In genomic region chr5:92797981-92798380, GRCm38 (mm10) we compare ENCODE assay signal across 23 mouse cellular contexts.
A peak's percentile ranks its signal among the peaks of the same experiment; 100 is the strongest.
DNase-seq lines count a peak whose midpoint lies in the region; ATAC-seq and TF ChIP-seq lines count a peak whose summit lies in the region.
"Had no signal": no experiment of that assay in that cellular context is flagged by ENCODE, and none has a peak within 500 bp of the region (broad histone marks: within the 10 kb centered on the region; RNA-seq: fewer than 3 reads in every experiment).

No protein-coding gene starts in this region.

- no peak overlapping the region for H3K4me3 ChIP-seq in intestine, embryonic 15.5 days (replicated peaks)
- H3K4me3 ChIP-seq in intestine, postnatal 0 days (ENCODE audit: low read depth, low read length), result no peak overlapping the region
- no peak overlapping the region for H3K4me3 ChIP-seq in ES-E14 (ENCODE audit: insufficient read depth in 1 of 2, low read depth in 1 of 2, low read length in 2 of 2, poor library complexity in 1 of 2, severe bottlenecking in 1 of 2)
- H3K4me3 ChIP-seq: embryonic facial prominence, embryonic 13.5 days; forebrain, embryonic 10.5 days; gastrocnemius, adult 2 months; heart, embryonic 13.5 days; hindbrain, embryonic 15.5 days had no signal

- no peak overlapping the region for H3K9ac ChIP-seq in intestine, embryonic 15.5 days
- no peak overlapping the region for H3K9ac ChIP-seq in intestine, postnatal 0 days (ENCODE audit: low read depth, low read length)
- no peak overlapping the region for H3K9ac ChIP-seq in ES-E14 (ENCODE audit: insufficient read depth, low read depth, low read length, poor library complexity, severe bottlenecking)
- H3K9ac ChIP-seq: embryonic facial prominence, embryonic 13.5 days; heart, embryonic 13.5 days; hindbrain, embryonic 15.5 days had no signal

- no peak overlapping the region for H3K4me2 ChIP-seq in intestine, embryonic 15.5 days (replicated peaks)
- H3K4me2 ChIP-seq in intestine, postnatal 0 days (replicated peaks; ENCODE audit: low read depth), result no peak overlapping the region
- H3K4me2 ChIP-seq: embryonic facial prominence, embryonic 13.5 days; heart, embryonic 13.5 days; hindbrain, embryonic 15.5 days had no signal

- 74% methylated on average over 3 of the region's 3 CpGs for WGBS in intestine, embryonic 15.5 days
- 62% methylated on average over 3 of the region's 3 CpGs for WGBS in intestine, postnatal 0 days

- peak; percentile 48 for DNase-seq in ES-E14 (ENCODE audit: low read depth, low spot score)
- DNase-seq in gonadal fat pad, adult 2 months (ENCODE audit: low read depth), result peak; percentile 27
- DNase-seq in right cerebral cortex, postnatal 25 days, result no peak
- no peak for DNase-seq in thymus, postnatal 0 days (ENCODE audit: low spot score)
- DNase-seq: adrenal gland, postnatal 14 days; B cell, adult 2 months; cerebellum, adult 11-12 months; cerebellum, adult 9-10 months; cerebellum, postnatal 36 days; gastrocnemius, adult 2 months; gastrocnemius, postnatal 25 days; heart, adult 11 months; heart, postnatal 36 days had no signal

- in situ Hi-C loops in ES-E14 (cut with MboI; ENCODE audit: low sequenced_read_pairs in 2 of 2, unreplicated experiment in 2 of 2), result no loop called here

- no peaks in the 10 kb centered on the region for H3K9me3 ChIP-seq in intestine, embryonic 15.5 days
- no peaks in the 10 kb centered on the region for H3K9me3 ChIP-seq in intestine, postnatal 0 days (ENCODE audit: control insufficient read depth)
- no peaks in the 10 kb centered on the region for H3K9me3 ChIP-seq in ES-E14 (ENCODE audit: control insufficient read depth, insufficient read depth, low read depth, low read length)
- H3K9me3 ChIP-seq: embryonic facial prominence, embryonic 13.5 days; hindbrain, embryonic 15.5 days had no signal

- H3K36me3 ChIP-seq in intestine, embryonic 15.5 days, result no peaks in the 10 kb centered on the region
- no peaks in the 10 kb centered on the region for H3K36me3 ChIP-seq in intestine, postnatal 0 days (ENCODE audit: control insufficient read depth, insufficient read depth)
- no peaks in the 10 kb centered on the region for H3K36me3 ChIP-seq in ES-E14 (ENCODE audit: control insufficient read depth, insufficient read depth, low read length, poor library complexity, severe bottlenecking)
- H3K36me3 ChIP-seq: embryonic facial prominence, embryonic 13.5 days; hindbrain, embryonic 15.5 days had no signal

- H3K27ac ChIP-seq in intestine, embryonic 15.5 days, result no peak overlapping the region
- H3K27ac ChIP-seq in intestine, postnatal 0 days (ENCODE audit: low read depth, low read length), result no peak overlapping the region
- peak overlapping the region; percentile 85; the same call in 1 of the 2 replicates for H3K27ac ChIP-seq in ES-E14 (ENCODE audit: insufficient read depth, low read depth, low read length, poor library complexity, severe bottlenecking)
- H3K27ac ChIP-seq: embryonic facial prominence, embryonic 13.5 days; forebrain, embryonic 10.5 days; gastrocnemius, adult 2 months; heart, embryonic 13.5 days; hindbrain, embryonic 15.5 days had no signal

- H3K4me1 ChIP-seq in intestine, embryonic 15.5 days (replicated peaks), result 0 out of 2 replicates have a peak, but pooled peaks cover 4% of the 10 kb centered on the region
- no peaks in the 10 kb centered on the region for H3K4me1 ChIP-seq in intestine, postnatal 0 days (replicated peaks; ENCODE audit: control insufficient read depth, insufficient read depth, low read length)
- peaks cover 0 to 6% of the 10 kb centered on the region in 2 experiments; a peak in 3 of 4 replicates for H3K4me1 ChIP-seq in ES-E14 (ENCODE audit: control insufficient read depth in 2 of 2, insufficient read depth in 2 of 2, low read length in 2 of 2, poor library complexity in 1 of 2)
- H3K4me1 ChIP-seq: embryonic facial prominence, embryonic 13.5 days; hindbrain, embryonic 15.5 days had no signal

- H3K27me3 ChIP-seq in intestine, embryonic 15.5 days (replicated peaks), result no peaks in the 10 kb centered on the region
- no peaks in the 10 kb centered on the region for H3K27me3 ChIP-seq in intestine, postnatal 0 days (replicated peaks; ENCODE audit: control insufficient read depth, insufficient read depth, low read length)
- H3K27me3 ChIP-seq: embryonic facial prominence, embryonic 13.5 days; heart, embryonic 13.5 days; hindbrain, embryonic 15.5 days had no signal

- TF ChIP-seq CTCF in intestine, postnatal 0 days (IDR thresholded peaks at IDR 0.05; ENCODE audit: low read depth), result no peak

- ATAC-seq in intestine, embryonic 15.5 days, result 0 out of 2 replicates have a peak, but pooled peaks have one; percentile 41
- no peak for ATAC-seq in intestine, postnatal 0 days
- ATAC-seq in activated CD4-positive, CD25-positive, alpha-beta regulatory T cell, adult 4 months, result no peak
- ATAC-seq: CD4-positive, CD25-positive, alpha-beta regulatory T cell, adult 4 months; forebrain, embryonic 14.5 days; inflammation-experienced regulatory T-cells, adult 6 months had no signal

TF ChIP-seq in ES-E14, 5 proteins besides CTCF, POLR2A, EP300 and RAD21:
- TF ChIP-seq MAFK (IDR thresholded peaks at IDR 0.05; ENCODE audit: insufficient read depth, low read depth, low read length), result no peak
- TF ChIP-seq HCFC1 (IDR thresholded peaks at IDR 0.05; ENCODE audit: borderline replicate concordance, insufficient read depth, low read length), result no peak
- TF ChIP-seq ZNF384 (IDR thresholded peaks at IDR 0.05; ENCODE audit: low read depth, low read length), result no peak
- no peak for TF ChIP-seq CHD2 (IDR thresholded peaks at IDR 0.05; ENCODE audit: low read depth, low read length)
- TF ChIP-seq ZC3H11A (IDR thresholded peaks at IDR 0.05; ENCODE audit: borderline replicate concordance, low read depth, low read length), result no peak

Comparison
In these comparisons a context has a peak if more than half of its experiments do, and no peak if none do; other contexts are left out.
1. DNase-seq: peak in ES-E14 (single experiment) and gonadal fat pad, adult 2 months (single experiment); none in right cerebral cortex, postnatal 25 days (single experiment) and thymus, postnatal 0 days (single experiment).